Mouse (Mus musculus) gastrocnemius, postnatal 36 days (tissue): ENCODE results near the gene Sgip1. TPM values are rescaled to one million over a fixed set of nuclear protein-coding genes. Genes with fewer than 3 reads are reported as not detected.

Experiments
- DNase-seq, 2 experiments: peaks; one replicate each; pipeline ENCODE4 v3.0.0; 2022
- intact Hi-C: fragments of 180-260 bp; cut with DNase I; formaldehyde crosslinking; loops from one replicate; pipeline ENCODE4 v1.15.1; 2025
- total RNA-seq, 2 experiments: library from RNA; stranded (reverse); gene quantifications; 2 replicates each; pipeline ENCODE4 v1.2.3; 2021

The Sgip1 gene
- total RNA-seq, 2 experiments from 2014 or later = 0.86 to 1.3 TPM

- intact Hi-C loops = no loop called here
- DNase-seq = no peak
Observed at GRCm38 (mm10) chr4:102833726-102834125, 92.6 kb downstream of the Sgip1 start.

- intact Hi-C loops = no loop called here
- no peak for DNase-seq
Observed at GRCm38 (mm10) chr4:102834710-102835109, 93.6 kb downstream of the Sgip1 start.

GRCm38 (mm10) chr4:102840062-102840798 is 99.1 kb downstream of the Sgip1 start:
- intact Hi-C loops = no loop called here
- DNase-seq = no peak

- no peak for DNase-seq
- intact Hi-C loops = no loop called here
Observed at GRCm38 (mm10) chr4:102840956-102841729, 100.0 kb downstream of the Sgip1 start.

GRCm38 (mm10) chr4:102850498-102850897 is 109.4 kb downstream of the Sgip1 start:
- no peak for DNase-seq
- intact Hi-C loops = no loop called here

- intact Hi-C loops = no loop called here
- DNase-seq = no peak
Observed at GRCm38 (mm10) chr4:102851161-102851560, 110.1 kb downstream of the Sgip1 start.

- DNase-seq = no peak
- intact Hi-C loops = no loop called here
Observed at GRCm38 (mm10) chr4:102852290-102852689, 111.2 kb downstream of the Sgip1 start.

- intact Hi-C loops = no loop called here
- DNase-seq = no peak
Observed at GRCm38 (mm10) chr4:102852808-102853207, 111.7 kb downstream of the Sgip1 start.

GRCm38 (mm10) chr4:102853330-102854022 is 112.4 kb downstream of the Sgip1 start:
- DNase-seq = no peak
- intact Hi-C loops = no loop called here

- intact Hi-C loops = no loop called here
- no peak for DNase-seq
Observed at GRCm38 (mm10) chr4:102854928-102855892, 114.1 kb downstream of the Sgip1 start.

- no peak for DNase-seq
- intact Hi-C loops = no loop called here
Observed at GRCm38 (mm10) chr4:102856086-102856485, 115.0 kb downstream of the Sgip1 start.

GRCm38 (mm10) chr4:102859259-102860194 is 118.4 kb downstream of the Sgip1 start:
- DNase-seq = no peak
- intact Hi-C loops = no loop called here

GRCm38 (mm10) chr4:102862751-102863710 is 121.9 kb downstream of the Sgip1 start:
- intact Hi-C loops = no loop called here
- no peak for DNase-seq

- intact Hi-C loops = no loop called here
Observed at GRCm38 (mm10) chr4:102866531-102866930, 125.4 kb downstream of the Sgip1 start.

GRCm38 (mm10) chr4:102871274-102871673 is 130.2 kb downstream of the Sgip1 start:
- no peak for DNase-seq
- intact Hi-C loops = no loop called here

More at GRCm38 (mm10) chr4:102866531-102866930, 125.4 kb downstream of the Sgip1 start:
- no peak for DNase-seq

- intact Hi-C loops = no loop called here
- DNase-seq = no peak
Observed at GRCm38 (mm10) chr4:102883142-102883541, 142.0 kb downstream of the Sgip1 start.

GRCm38 (mm10) chr4:102884228-102884627 is 143.1 kb downstream of the Sgip1 start:
- intact Hi-C loops = no loop called here
- DNase-seq = no peak

GRCm38 (mm10) chr4:102886459-102886858 is 145.4 kb downstream of the Sgip1 start:
- no peak for DNase-seq
- intact Hi-C loops = no loop called here
